Mouse (Mus musculus): ENCODE measurements around the gene Chrm4. TPM values are rescaled to one million over a fixed set of nuclear protein-coding genes. Genes with fewer than 3 reads are reported as not detected.

The Chrm4 gene
- polyA plus RNA-seq, 1 experiment from 2014 or later = 0.12 TPM

DNA sequence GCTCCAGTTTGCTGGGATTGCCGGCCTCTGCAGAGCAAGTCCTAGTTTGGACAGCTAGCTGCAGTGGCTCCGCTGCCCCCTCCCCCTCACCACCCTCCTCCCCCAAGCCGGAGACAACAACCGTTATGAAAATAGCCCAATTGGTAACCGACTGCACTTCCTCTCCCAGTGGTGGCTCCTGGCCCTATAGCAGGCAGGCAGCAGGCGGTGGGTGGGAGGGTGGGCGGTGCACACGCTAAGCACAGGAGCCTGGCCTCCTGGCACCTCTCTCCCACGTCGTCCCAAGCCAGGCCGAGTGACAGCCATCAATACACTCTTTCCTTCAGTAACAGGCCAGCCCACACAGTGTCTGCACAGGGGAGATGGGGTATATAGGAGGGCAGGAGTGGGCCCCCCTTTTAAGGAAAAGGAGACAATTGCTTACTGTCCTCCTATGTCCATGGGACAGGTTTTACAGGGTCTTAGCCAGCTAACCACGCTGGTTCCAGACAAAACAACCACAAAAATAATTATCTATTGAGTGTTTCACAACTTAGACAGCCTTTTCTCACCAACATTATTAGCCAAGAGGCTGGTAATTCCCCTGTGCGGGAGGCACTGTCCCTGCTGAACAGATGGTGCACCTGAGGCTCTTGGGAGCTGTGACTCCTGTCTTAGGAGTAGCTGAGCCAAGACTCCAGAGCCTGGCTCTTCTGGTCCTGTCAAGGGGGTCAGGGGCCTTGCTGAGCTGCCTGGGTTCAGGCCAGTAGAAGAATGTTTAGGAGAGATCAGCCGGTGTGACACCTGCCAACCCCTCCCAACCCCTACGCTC is 23.4 kb downstream of the Chrm4 start:
- Histone ChIP-seq H3K9me3 (no peaks in the 10 kb centered on the region), H3K36me3 (replicated peaks) (peaks cover 2% of the 10 kb centered on the region; the same call in 1 of the 2 replicates), H3K27me3 (ENCODE audit: poor library complexity, severe bottlenecking) (no peaks in the 10 kb centered on the region), H3K27ac (peak overlapping the region; percentile 85), H3K4me1 (peaks cover 65% of the 10 kb centered on the region), H3K4me3 (peak overlapping the region; percentile 30)
- DNase-seq (ENCODE audit: extremely low spot score, low spot score) = peak; percentile 43
- whole genome bisulfite sequencing = 20% methylated on average over 15 of the region's 15 CpGs

- 24% methylated on average over 5 of the region's 5 CpGs for WGBS
- H3K36me3 ChIP-seq (replicated peaks) = peaks cover 10% of the 10 kb centered on the region; the same call in 1 of the 2 replicates
- H3K4me1 ChIP-seq = peaks cover 58% of the 10 kb centered on the region
- H3K27ac ChIP-seq = peak overlapping the region; percentile 65
- no peak overlapping the region for H3K4me3 ChIP-seq
- no peaks in the 10 kb centered on the region for H3K9me3 ChIP-seq
- peak; percentile 15 for DNase-seq (ENCODE audit: extremely low spot score, low spot score)
- no peaks in the 10 kb centered on the region for H3K27me3 ChIP-seq (ENCODE audit: poor library complexity, severe bottlenecking)
Measured at GRCm38 (mm10) chr2:91953825-91954224, 26.8 kb downstream of the Chrm4 start.

DNA sequence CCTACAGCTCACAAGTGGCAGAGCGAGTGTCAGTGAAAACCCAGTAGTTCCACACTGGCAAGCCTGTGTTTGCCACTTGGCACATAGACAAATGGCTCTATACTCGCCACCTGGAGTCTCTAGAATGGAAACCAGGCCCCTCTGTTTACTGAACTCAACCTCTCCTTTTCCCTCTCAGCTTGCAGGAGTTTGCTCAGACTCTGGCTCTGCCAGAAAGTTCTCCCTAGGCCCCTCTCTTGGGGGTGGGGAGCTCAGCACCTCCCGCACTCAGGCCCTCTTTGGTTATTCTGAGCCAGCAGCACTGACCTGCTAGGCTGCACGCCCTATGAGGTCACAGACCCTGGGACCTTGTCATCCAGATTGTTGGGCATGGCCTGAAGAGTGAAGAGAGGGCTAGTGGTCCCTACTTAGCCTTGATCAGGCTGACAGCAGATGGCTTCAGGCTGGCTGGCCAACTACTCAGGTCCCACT is 28.1 kb downstream of the Chrm4 start:
- 86% methylated on average over 4 of the region's 4 CpGs for WGBS
- H3K4me1 ChIP-seq = peaks cover 58% of the 10 kb centered on the region
- no peak overlapping the region for H3K27ac ChIP-seq
- H3K36me3 ChIP-seq (replicated peaks) = peaks cover 15% of the 10 kb centered on the region
- no peaks in the 10 kb centered on the region for H3K27me3 ChIP-seq (ENCODE audit: poor library complexity, severe bottlenecking)
- no peak for DNase-seq (ENCODE audit: extremely low spot score, low spot score)
- no peak overlapping the region for H3K4me3 ChIP-seq
- H3K9me3 ChIP-seq = no peaks in the 10 kb centered on the region

DNA sequence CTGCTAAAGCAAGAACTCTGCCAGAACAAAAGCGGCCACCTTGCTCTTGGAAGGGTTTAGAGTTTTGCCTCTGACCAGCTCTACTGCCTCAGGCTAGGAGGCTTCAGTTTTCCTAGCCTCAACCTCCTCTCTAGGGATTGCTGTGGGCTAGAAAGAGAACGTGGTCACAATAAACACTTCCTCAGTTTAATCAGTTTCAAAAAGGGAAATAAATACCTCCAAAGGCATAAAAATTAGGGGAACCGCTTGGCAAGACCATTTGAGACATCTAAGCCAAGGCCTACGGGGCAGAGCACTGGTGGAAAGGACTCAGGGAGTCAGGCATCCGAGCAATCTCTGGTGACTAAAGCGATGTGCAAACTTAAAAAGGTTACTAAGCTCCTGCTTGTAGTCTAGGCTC is 28.8 kb downstream of the Chrm4 start:
- Histone ChIP-seq H3K9me3 (no peaks in the 10 kb centered on the region), H3K4me1 (peaks cover 56% of the 10 kb centered on the region), H3K36me3 (replicated peaks) (peaks cover 21% of the 10 kb centered on the region), H3K27me3 (ENCODE audit: poor library complexity, severe bottlenecking) (no peaks in the 10 kb centered on the region), H3K27ac (no peak overlapping the region), H3K4me3 (no peak overlapping the region)
- DNase-seq (ENCODE audit: extremely low spot score, low spot score) = no peak
- 83% methylated on average over 6 of the region's 6 CpGs for WGBS

DNA sequence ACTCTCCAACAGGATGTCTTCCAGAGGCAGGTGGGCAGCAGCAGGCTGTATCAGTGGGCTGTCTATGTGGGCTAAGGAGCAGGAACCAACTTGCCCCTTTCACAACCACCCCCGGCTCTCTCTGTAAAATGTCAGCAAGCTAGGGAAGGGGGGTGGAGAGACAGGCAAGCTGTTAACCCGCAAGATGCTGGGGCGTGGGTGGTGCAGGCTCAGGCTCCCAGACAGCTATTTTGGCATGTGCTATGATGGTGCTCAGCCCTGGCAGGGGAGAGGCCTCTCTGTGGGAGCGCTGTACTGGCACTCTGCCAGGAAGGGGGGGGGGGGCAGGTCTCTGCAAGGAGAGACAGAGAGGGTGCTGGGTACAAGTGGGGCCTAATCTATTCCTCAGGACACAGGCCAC is 30.0 kb downstream of the Chrm4 start:
- no peaks in the 10 kb centered on the region for H3K9me3 ChIP-seq
- DNase-seq (ENCODE audit: extremely low spot score, low spot score) = no peak

DNA sequence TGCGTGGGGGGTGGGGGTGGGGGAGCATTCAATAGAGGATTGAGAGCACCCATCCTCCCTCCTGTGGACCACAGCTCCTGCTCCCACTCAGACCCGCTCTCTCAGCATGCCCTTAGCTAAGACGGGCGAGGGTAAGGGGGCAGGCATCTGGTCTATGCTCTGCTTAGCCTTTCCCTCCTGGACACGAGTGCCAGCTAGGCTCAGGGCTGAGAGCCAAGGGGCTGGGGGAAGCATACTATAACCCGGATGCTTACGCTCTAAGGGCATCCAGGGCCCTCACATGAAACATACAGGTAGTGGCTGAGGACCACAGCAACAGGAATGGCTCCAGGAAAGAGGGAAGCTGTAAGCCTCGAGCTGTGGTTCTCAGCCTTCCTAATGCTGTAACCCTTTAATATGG is 31.0 kb downstream of the Chrm4 start:
- Histone ChIP-seq H3K27ac (no peak overlapping the region), H3K4me1 (peaks cover 76% of the 10 kb centered on the region), H3K27me3 (ENCODE audit: poor library complexity, severe bottlenecking) (no peaks in the 10 kb centered on the region), H3K9me3 (no peaks in the 10 kb centered on the region), H3K36me3 (replicated peaks) (peaks cover 21% of the 10 kb centered on the region), H3K4me3 (no peak overlapping the region)
- WGBS = 87% methylated on average over 8 of the region's 8 CpGs
- DNase-seq (ENCODE audit: extremely low spot score, low spot score) = no peak

More for the DNA sequence above, 30.0 kb downstream of the Chrm4 start:
- H3K27ac ChIP-seq = no peak overlapping the region
- 76% methylated on average over 4 of the region's 4 CpGs for WGBS
- H3K4me3 ChIP-seq = no peak overlapping the region
- no peaks in the 10 kb centered on the region for H3K27me3 ChIP-seq (ENCODE audit: poor library complexity, severe bottlenecking)
- H3K4me1 ChIP-seq = peaks cover 66% of the 10 kb centered on the region
- peaks cover 21% of the 10 kb centered on the region for H3K36me3 ChIP-seq (replicated peaks)

GRCm38 (mm10) chr2:91958701-91959457 is 31.8 kb downstream of the Chrm4 start:
- no peaks in the 10 kb centered on the region for H3K9me3 ChIP-seq
- 55% methylated on average over 10 of the region's 10 CpGs for WGBS
- no peak overlapping the region for H3K4me3 ChIP-seq
- peak; percentile 32 for DNase-seq (ENCODE audit: extremely low spot score, low spot score)
- H3K27me3 ChIP-seq (ENCODE audit: poor library complexity, severe bottlenecking) = peaks cover under 1% of the 10 kb centered on the region; the same call in 1 of the 2 replicates
- peaks cover 79% of the 10 kb centered on the region for H3K4me1 ChIP-seq
- peaks cover 21% of the 10 kb centered on the region for H3K36me3 ChIP-seq (replicated peaks)
- H3K27ac ChIP-seq = no peak overlapping the region

DNA sequence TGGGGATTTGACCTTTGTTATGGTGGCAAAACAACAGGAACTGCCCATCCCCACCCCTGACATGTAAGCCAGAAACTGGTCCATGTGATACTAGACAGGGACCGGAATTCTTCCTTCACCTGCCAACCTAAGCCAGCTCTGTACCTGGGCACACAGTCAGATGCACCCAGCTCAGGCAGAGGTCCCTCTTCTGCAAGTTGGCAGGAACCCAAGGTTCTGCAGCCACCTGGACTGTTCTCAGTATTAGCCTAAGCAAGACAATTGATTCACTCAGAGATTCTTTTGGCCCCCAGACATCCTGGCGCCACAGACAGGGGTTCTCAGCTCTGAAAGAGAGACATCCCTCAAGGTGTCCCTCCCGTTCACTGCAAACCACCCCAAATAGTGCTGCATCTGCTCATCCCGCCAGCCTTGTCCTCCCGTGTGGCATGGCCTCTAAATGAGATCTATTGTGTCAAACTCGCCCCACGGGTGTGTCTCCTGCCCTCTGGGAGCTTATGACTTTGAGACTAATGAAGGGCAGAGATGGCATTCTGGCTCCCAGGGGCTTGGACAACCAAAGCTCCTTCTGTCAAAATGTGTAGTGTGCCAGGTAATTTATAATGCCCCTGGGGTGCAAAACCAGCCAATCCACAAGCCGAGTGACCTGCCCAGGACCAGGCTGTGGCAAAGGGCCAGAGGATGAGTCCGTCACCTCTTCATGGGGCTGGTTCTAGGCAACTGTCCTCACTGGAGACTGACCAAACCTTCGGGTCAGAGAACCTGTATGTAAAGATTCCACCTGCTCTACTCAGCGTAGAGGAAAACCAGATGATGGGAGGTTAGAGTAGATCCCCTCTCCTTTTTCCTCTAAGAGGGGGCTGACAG is 32.7 kb downstream of the Chrm4 start:
- H3K4me1 ChIP-seq = peaks cover 80% of the 10 kb centered on the region
- H3K27ac ChIP-seq = no peak overlapping the region
- H3K27me3 ChIP-seq (ENCODE audit: poor library complexity, severe bottlenecking) = peaks cover 9% of the 10 kb centered on the region
- H3K9me3 ChIP-seq = no peaks in the 10 kb centered on the region
- 83% methylated on average over 11 of the region's 11 CpGs for WGBS
- H3K36me3 ChIP-seq (replicated peaks) = peaks cover 21% of the 10 kb centered on the region
- H3K4me3 ChIP-seq = no peak overlapping the region
- peak; percentile 14 for DNase-seq (ENCODE audit: extremely low spot score, low spot score)

DNA sequence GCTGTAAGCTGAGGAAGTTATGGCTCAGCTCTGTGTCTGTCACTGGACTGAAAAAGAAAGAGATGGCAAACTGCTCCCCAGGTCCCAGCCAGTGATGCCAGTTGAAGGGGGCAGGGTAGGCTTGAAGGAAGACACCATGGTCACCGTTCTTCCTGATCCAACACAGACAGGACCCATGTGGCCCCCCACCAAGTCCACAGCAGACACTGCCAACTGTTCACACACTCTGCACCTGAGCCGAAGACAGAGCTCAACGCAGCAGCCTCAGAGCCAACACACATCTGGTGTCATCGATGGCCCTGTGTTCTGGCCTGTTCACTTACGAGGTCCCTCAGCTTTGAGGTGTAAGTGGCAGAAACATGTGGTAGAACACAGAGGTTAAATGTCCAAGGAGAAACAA is 33.4 kb downstream of the Chrm4 start:
- no peak overlapping the region for H3K27ac ChIP-seq
- no peaks in the 10 kb centered on the region for H3K9me3 ChIP-seq
- DNase-seq (ENCODE audit: extremely low spot score, low spot score) = no peak
- H3K4me1 ChIP-seq = peaks cover 81% of the 10 kb centered on the region
- 96% methylated on average over 5 of the region's 5 CpGs for WGBS
- H3K27me3 ChIP-seq (ENCODE audit: poor library complexity, severe bottlenecking) = peaks cover 16% of the 10 kb centered on the region
- no peak overlapping the region for H3K4me3 ChIP-seq
- peaks cover 21% of the 10 kb centered on the region for H3K36me3 ChIP-seq (replicated peaks)

- peaks cover 14% of the 10 kb centered on the region; the same call in 1 of the 2 replicates for H3K36me3 ChIP-seq (replicated peaks)
- peaks cover 33% of the 10 kb centered on the region for H3K27me3 ChIP-seq (ENCODE audit: poor library complexity, severe bottlenecking)
- no peaks in the 10 kb centered on the region for H3K9me3 ChIP-seq
- 71% methylated on average over 4 of the region's 4 CpGs for WGBS
- DNase-seq (ENCODE audit: extremely low spot score, low spot score) = peak; percentile 21
- peak overlapping the region; percentile 90 for H3K4me3 ChIP-seq
- peak overlapping the region; percentile 91 for H3K27ac ChIP-seq
- peaks cover 75% of the 10 kb centered on the region for H3K4me1 ChIP-seq
Measured at GRCm38 (mm10) chr2:91961901-91962761, 35.1 kb downstream of the Chrm4 start.

DNA sequence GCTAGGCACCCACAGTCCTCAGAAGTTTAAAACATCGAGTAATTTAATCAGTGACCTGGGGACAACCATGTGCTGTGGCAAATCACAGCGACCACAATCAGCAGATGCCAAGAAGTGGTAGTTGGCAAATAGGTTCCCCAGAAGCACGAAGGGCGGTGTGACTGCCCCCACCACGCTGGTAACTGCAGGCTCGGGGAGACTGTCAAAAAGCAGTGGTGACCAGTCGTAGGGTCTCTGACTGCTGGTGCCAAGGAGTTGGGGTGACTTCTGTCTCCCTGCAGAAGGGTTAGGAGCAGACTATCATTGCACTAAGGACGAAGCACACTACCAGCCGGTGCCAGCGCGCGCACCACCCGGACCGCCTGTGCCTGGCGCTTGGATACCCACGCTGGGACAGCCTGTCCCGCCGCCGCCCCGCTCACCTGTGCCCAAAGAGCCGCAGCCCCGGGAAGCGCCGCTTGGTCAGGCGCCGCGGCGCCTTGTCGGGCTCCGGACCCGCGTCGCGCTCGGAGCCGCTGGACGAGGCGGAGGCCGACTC is 35.9 kb downstream of the Chrm4 start:
- DNase-seq (ENCODE audit: extremely low spot score, low spot score) = no peak
- peaks cover 14% of the 10 kb centered on the region; the same call in 1 of the 2 replicates for H3K36me3 ChIP-seq (replicated peaks)
- H3K27me3 ChIP-seq (ENCODE audit: poor library complexity, severe bottlenecking) = peaks cover 34% of the 10 kb centered on the region
- peak overlapping the region; percentile 90 for H3K4me3 ChIP-seq
- H3K27ac ChIP-seq = peak overlapping the region; percentile 91
- H3K4me1 ChIP-seq = peaks cover 70% of the 10 kb centered on the region
- WGBS = under 1% methylated on average over 39 of the region's 39 CpGs
- no peaks in the 10 kb centered on the region for H3K9me3 ChIP-seq

Measured in forebrain, embryonic 10.5 days (tissue).